Mouse (Mus musculus): ENCODE measurements at regions not wholly inside any gene's neighbourhood (a gene's known extent, or its start where the extent isn't known, plus 50 kb on each side); places are given as distances from the start of the nearest gene placed in this dataset.

- no peak for DNase-seq (ENCODE audit: low spot score in 2 of 2)
Measured at GRCm38 (mm10) chr13:47398976-47399375, 276.5 kb downstream of the Rnf144b start.

- peak; percentile 28 to 43 for DNase-seq (ENCODE audit: low spot score in 2 of 2)
Measured at GRCm38 (mm10) chr13:47413261-47413660, 290.8 kb downstream of the Rnf144b start.

GRCm38 (mm10) chr13:47413940-47414339 lies 291.5 kb downstream of the Rnf144b start:
- peak; percentile 33 to 49 for DNase-seq (ENCODE audit: low spot score in 2 of 2)

- DNase-seq (ENCODE audit: low spot score in 2 of 2) = no peak
Measured at GRCm38 (mm10) chr13:47429856-47430365, 307.5 kb downstream of the Rnf144b start.

- no peak for DNase-seq (ENCODE audit: low spot score in 2 of 2)
Measured at GRCm38 (mm10) chr13:47430409-47430808, 308.0 kb downstream of the Rnf144b start.

GRCm38 (mm10) chr13:47435631-47436030 lies 313.2 kb downstream of the Rnf144b start:
- DNase-seq (ENCODE audit: low spot score in 2 of 2) = no peak

GRCm38 (mm10) chr13:47444876-47445275 lies 322.4 kb downstream of the Rnf144b start:
- no peak for DNase-seq (ENCODE audit: low spot score in 2 of 2)

- no peak for DNase-seq (ENCODE audit: low spot score in 2 of 2)
Measured at GRCm38 (mm10) chr13:47452186-47452760, 329.8 kb downstream of the Rnf144b start.

- no peak for DNase-seq (ENCODE audit: low spot score in 2 of 2)
Measured at GRCm38 (mm10) chr13:47462148-47462547, 339.7 kb downstream of the Rnf144b start.

GRCm38 (mm10) chr13:47471543-47472213 lies 349.2 kb downstream of the Rnf144b start:
- DNase-seq (ENCODE audit: low spot score in 2 of 2) = no peak

- no peak for DNase-seq (ENCODE audit: low spot score in 2 of 2)
Measured at GRCm38 (mm10) chr13:47480159-47480558, 357.7 kb downstream of the Rnf144b start.

GRCm38 (mm10) chr13:47484819-47485218 lies 362.4 kb downstream of the Rnf144b start:
- no peak for DNase-seq (ENCODE audit: low spot score in 2 of 2)

- no peak for DNase-seq (ENCODE audit: low spot score in 2 of 2)
Measured at GRCm38 (mm10) chr13:47486111-47486510, 363.7 kb downstream of the Rnf144b start.

GRCm38 (mm10) chr13:47486658-47487057 lies 364.2 kb downstream of the Rnf144b start:
- peak; percentile 2 to 6 for DNase-seq (ENCODE audit: low spot score in 2 of 2)

GRCm38 (mm10) chr13:47505380-47505955 lies 383.0 kb downstream of the Rnf144b start:
- DNase-seq (ENCODE audit: low spot score in 2 of 2) = no peak

GRCm38 (mm10) chr13:47532935-47533334 lies 410.5 kb downstream of the Rnf144b start:
- DNase-seq (ENCODE audit: low spot score in 2 of 2) = no peak

GRCm38 (mm10) chr13:47537156-47537555 lies 414.7 kb downstream of the Rnf144b start:
- DNase-seq (ENCODE audit: low spot score in 2 of 2) = no peak

- DNase-seq (ENCODE audit: low spot score in 2 of 2) = no peak
Measured at GRCm38 (mm10) chr13:47549626-47550025, 427.2 kb downstream of the Rnf144b start.

GRCm38 (mm10) chr13:47552251-47552650 lies 429.8 kb downstream of the Rnf144b start:
- no peak for DNase-seq (ENCODE audit: low spot score in 2 of 2)

GRCm38 (mm10) chr13:47554198-47554597 lies 431.7 kb downstream of the Rnf144b start:
- no peak for DNase-seq (ENCODE audit: low spot score in 2 of 2)

- no peak for DNase-seq (ENCODE audit: low spot score in 2 of 2)
Measured at GRCm38 (mm10) chr13:47557196-47557974, 434.9 kb downstream of the Rnf144b start.

- DNase-seq (ENCODE audit: low spot score in 2 of 2) = no peak
Measured at GRCm38 (mm10) chr13:47562836-47563235, 440.4 kb downstream of the Rnf144b start.

Measured in right cerebral cortex, adult 2 months (tissue).